Mouse (Mus musculus): Measurements from ENCODE around the gene Nrcam.

- TF ChIP-seq CTCF (IDR thresholded peaks at IDR 0.05; ENCODE audit: extremely low read depth, insufficient read length, insufficient replicate concordance, low read depth, low read length) (no peak), POLR2A (IDR thresholded peaks at IDR 0.05; ENCODE audit: low read depth, low read length) (no peak)
Measured at GRCm38 (mm10) chr12:44515066-44515465, 186.4 kb downstream of the Nrcam start.

All from small intestine, adult 2 months (tissue).